Mouse (Mus musculus) brain, embryonic 14.5 days (tissue): ENCODE results near the gene Dlg1.

Source experiments
- CTCF ChIP-seq: fragments of 200-500 bp; IDR thresholded peaks from 2 replicates; pipeline ENCODE4 v1.5.1; 2012; ENCODE audit warnings: inconsistent platforms, mild to moderate bottlenecking, moderate library complexity, borderline replicate concordance; ENCODE audit not compliant: insufficient read depth, insufficient read length; ENCODE audit errors: extremely low read depth
- POLR2A ChIP-seq: fragments of 200-500 bp; IDR thresholded peaks from 2 replicates; pipeline ENCODE4 v1.6.1; 2012; ENCODE audit warnings: mild to moderate bottlenecking, inconsistent platforms, borderline replicate concordance; ENCODE audit not compliant: poor library complexity, insufficient read depth, insufficient read length, severe bottlenecking; ENCODE audit errors: extremely low read depth

- TF ChIP-seq CTCF, result no peak
- no peak for TF ChIP-seq POLR2A
These were observed 476 bp upstream of the Dlg1 start for GRCm38 (mm10) chr16:31662556-31663378.
